8 mouse cellular contexts compared by ENCODE assay signal in the genomic region with DNA sequence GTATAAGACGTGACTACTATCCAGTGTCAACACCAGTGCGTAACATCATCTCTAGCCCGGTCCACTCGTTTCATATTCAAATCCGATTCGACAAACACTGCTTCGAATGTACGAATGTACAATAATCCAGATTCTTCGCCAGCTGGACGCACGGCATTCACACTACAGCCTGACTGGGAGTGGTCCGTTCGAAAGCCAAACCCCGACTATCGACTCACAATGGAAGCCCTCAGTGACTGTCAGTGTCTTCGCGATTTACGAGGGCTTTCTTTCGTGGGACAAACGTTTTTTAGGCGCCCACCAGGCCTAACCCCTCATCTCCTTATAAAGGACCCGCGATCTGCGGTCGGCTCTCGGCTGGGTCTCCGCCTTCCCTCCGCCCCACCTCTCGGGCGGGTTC. TPM values are rescaled to one million over a fixed set of nuclear protein-coding genes. Genes with fewer than 3 reads are reported as not detected.
A peak's percentile ranks its signal among the peaks of the same experiment; 100 is the strongest.
DNase-seq lines count a peak whose midpoint lies in the region; ATAC-seq and TF ChIP-seq lines count a peak whose summit lies in the region.

No protein-coding gene starts in this region.

- ATAC-seq in erythroblast, adult 5-6 weeks (replicated peaks; ENCODE audit: low FRiP score, poor library complexity, severe bottlenecking), result 0 out of 2 replicates have a peak, but pooled peaks have one; percentile 32
- peak; percentile 34 for ATAC-seq in limb, embryonic 13.5 days (ENCODE audit: low FRiP score, low read depth)

- peaks cover 16% of the 10 kb centered on the region for H3K4me1 ChIP-seq in heart, embryonic 10.5 days
- peaks cover 14% of the 10 kb centered on the region for H3K4me1 ChIP-seq in limb, embryonic 13.5 days
- peaks cover 11% of the 10 kb centered on the region for H3K4me1 ChIP-seq in olfactory bulb, adult 2 months (ENCODE audit: control insufficient read depth, insufficient read depth, low read length)

- H3K79me3 ChIP-seq in C2C12 (ENCODE audit: low read depth), result no peaks in the 10 kb centered on the region

- DNase-seq in heart, embryonic 10.5 days (ENCODE audit: low spot score), result no peak
- no peak for DNase-seq in heart, postnatal 25 days (ENCODE audit: low spot score)
- DNase-seq in ovary, postnatal 10 days (ENCODE audit: low spot score), result no peak
- no peak for DNase-seq in gastrocnemius, postnatal 25 days

- peak overlapping the region; percentile 75 for H3K4me2 ChIP-seq in limb, embryonic 13.5 days (replicated peaks)

- H3K79me2 ChIP-seq in C2C12 (ENCODE audit: control insufficient read depth, insufficient read depth), result peaks cover 23% of the 10 kb centered on the region

- peak overlapping the region; percentile 91 for H3K4me3 ChIP-seq in heart, embryonic 10.5 days
- peak overlapping the region; percentile 95 for H3K4me3 ChIP-seq in C2C12 (ENCODE audit: insufficient read depth, poor library complexity, severe bottlenecking)
- H3K4me3 ChIP-seq in limb, embryonic 13.5 days, result peak overlapping the region; percentile 78
- H3K4me3 ChIP-seq in olfactory bulb, adult 2 months (ENCODE audit: insufficient read depth, low read depth, low read length), result peak overlapping the region; percentile 83

- H3K9ac ChIP-seq in limb, embryonic 13.5 days, result peak overlapping the region; percentile 81

- H3K36me3 ChIP-seq in heart, embryonic 10.5 days, result no peaks in the 10 kb centered on the region
- H3K36me3 ChIP-seq in C2C12 (ENCODE audit: control insufficient read depth, insufficient read depth), result no peaks in the 10 kb centered on the region
- H3K36me3 ChIP-seq in limb, embryonic 13.5 days, result peaks cover 16% of the 10 kb centered on the region

- WGBS in heart, embryonic 10.5 days, result 5% methylated on average over 30 of the region's 30 CpGs
- 2% methylated on average over 30 of the region's 30 CpGs for WGBS in limb, embryonic 13.5 days
- 1% methylated on average over 30 of the region's 30 CpGs for WGBS in olfactory bulb, adult 2 months

- no peaks in the 10 kb centered on the region for H3K27me3 ChIP-seq in heart, embryonic 10.5 days (ENCODE audit: insufficient read depth, poor library complexity, severe bottlenecking)
- peaks cover 4% of the 10 kb centered on the region for H3K27me3 ChIP-seq in C2C12 (ENCODE audit: control insufficient read depth, insufficient read depth, insufficient read length)
- H3K27me3 ChIP-seq in limb, embryonic 13.5 days, result no peaks in the 10 kb centered on the region

- no peak for TF ChIP-seq CTCF in C2C12 (IDR thresholded peaks at IDR 0.05; ENCODE audit: control insufficient read depth, insufficient read depth, insufficient read length)
- TF ChIP-seq CTCF in olfactory bulb, adult 2 months (IDR thresholded peaks at IDR 0.05; ENCODE audit: insufficient read depth, low read depth, low read length), result no peak

- H3K9me3 ChIP-seq in heart, embryonic 10.5 days, result no peaks in the 10 kb centered on the region
- no peaks in the 10 kb centered on the region for H3K9me3 ChIP-seq in limb, embryonic 13.5 days

- no peak for TF ChIP-seq POLR2A in olfactory bulb, adult 2 months (IDR thresholded peaks at IDR 0.05; ENCODE audit: insufficient read depth, low read depth, low read length)

- peak overlapping the region; percentile 58 for H3ac ChIP-seq in C2C12 (ENCODE audit: control insufficient read depth, insufficient read length, low read depth)

- H3K27ac ChIP-seq in heart, embryonic 10.5 days, result peak overlapping the region; percentile 83
- H3K27ac ChIP-seq in limb, embryonic 13.5 days, result no peak overlapping the region
- H3K27ac ChIP-seq in olfactory bulb, adult 2 months (ENCODE audit: insufficient read depth, low read depth, low read length), result no peak overlapping the region

- intact Hi-C loops in heart, postnatal 25 days (cut with DNase I), result no loop called here

TF ChIP-seq in C2C12, 6 proteins besides CTCF, POLR2A, EP300 and RAD21:
- TF ChIP-seq USF1 (IDR thresholded peaks at IDR 0.05; ENCODE audit: low read depth), result no peak
- TF ChIP-seq FOSL1 (IDR thresholded peaks at IDR 0.05; ENCODE audit: insufficient read depth, low read length, poor library complexity, severe bottlenecking), result no peak
- no peak for TF ChIP-seq MAX (IDR thresholded peaks at IDR 0.05)
- no peak for TF ChIP-seq CEBPB (IDR thresholded peaks at IDR 0.05; ENCODE audit: low read depth)
- TF ChIP-seq MYOG (IDR thresholded peaks at IDR 0.05; ENCODE audit: control insufficient read depth, extremely low read depth, insufficient read length), result no peak
- no peak for TF ChIP-seq MYOD1 (IDR thresholded peaks at IDR 0.05; ENCODE audit: control insufficient read depth, insufficient read length, low read depth)
TF ChIP-seq in C2C12: peak in this region for 0.

RNA-seq across cellular contexts. Expression of a gene that starts 0.4 kb away (rescaled TPM):
- polyA plus RNA-seq in heart, embryonic 10.5 days (2016; fragmentation: Nextera tagmentation; extraction: Ambion mirVana), result 23.2 and 35.1 TPM in 2 replicates
- total RNA-seq in heart, postnatal 25 days (2021), result 1 to 10 TPM; 3.5 to 7.5 TPM
- polyA plus RNA-seq in C2C12 (2012; fragmentation: generic; extraction: Trizol), result 24.3 TPM
- total RNA-seq in erythroblast, adult 5-6 weeks (2015; ENCODE audit: low replicate concordance), result 0.84 and 5.0 TPM in 2 replicates
- 4.5 and 5.6 TPM in 2 replicates for total RNA-seq in erythroblast, adult 5-6 weeks (2017; ENCODE audit: low replicate concordance)
- polyA plus RNA-seq in limb, embryonic 13.5 days (2015; fragmentation: Nextera tagmentation; extraction: Ambion mirVana), result 45.3 and 52.1 TPM in 2 replicates
- not detected in 2 replicates for polyA plus RNA-seq in olfactory bulb, adult 2 months (2012; ENCODE audit: insufficient read depth, insufficient read length, low replicate concordance, missing spikeins)
- total RNA-seq in gastrocnemius, postnatal 25 days (2021), result 1 to 10 TPM; 1.8 to 1.9 TPM

RNA-seq across cellular contexts. Expression of a gene that starts 23.2 kb away (rescaled TPM):
- 0.16 and 0.17 TPM in 2 replicates for polyA plus RNA-seq in heart, embryonic 10.5 days (2016; fragmentation: Nextera tagmentation; extraction: Ambion mirVana)
- under 1 TPM in 1 of 2 experiments, not detected in 1; 0.36 TPM for total RNA-seq in heart, postnatal 25 days (2021)
- polyA plus RNA-seq in C2C12 (2012; fragmentation: generic; extraction: Trizol), result not detected
- not detected in 2 replicates for total RNA-seq in erythroblast, adult 5-6 weeks (2015; ENCODE audit: low replicate concordance)
- not detected in 2 replicates for total RNA-seq in erythroblast, adult 5-6 weeks (2017; ENCODE audit: low replicate concordance)
- 0.17 TPM in 1 of 2 replicates, not detected in the other for polyA plus RNA-seq in limb, embryonic 13.5 days (2015; fragmentation: Nextera tagmentation; extraction: Ambion mirVana)
- polyA plus RNA-seq in olfactory bulb, adult 2 months (2012; ENCODE audit: insufficient read depth, insufficient read length, low replicate concordance, missing spikeins), result not detected in 2 replicates
- under 1 TPM; 0.27 to 0.36 TPM for total RNA-seq in gastrocnemius, postnatal 25 days (2021)

Comparison
In these comparisons a context has a peak if more than half of its experiments do, and no peak if none do; other contexts are left out.
1. RNA of a gene that starts 0.4 kb away (polyA plus RNA-seq): 45.3 to 52.1 TPM in limb, embryonic 13.5 days, 23.2 to 35.1 TPM in heart, embryonic 10.5 days and 24.3 TPM in C2C12 (single experiment); not detected in olfactory bulb, adult 2 months; every median in the first group is over 10 times any median in the second.
2. Peak in every context shown above with its lines, with median percentiles within 50 percentile points of each other: H3K4me3 ChIP-seq.